Mouse (Mus musculus): ENCODE measurements around the gene Chn1.

The Chn1 gene

GRCm38 (mm10) chr2:73618486-73619052, 156.6 kb downstream of the Chn1 start:
- DNase-seq: no peak

GRCm38 (mm10) chr2:73616434-73617057, 158.6 kb downstream of the Chn1 start:
- no peak for DNase-seq

DNA sequence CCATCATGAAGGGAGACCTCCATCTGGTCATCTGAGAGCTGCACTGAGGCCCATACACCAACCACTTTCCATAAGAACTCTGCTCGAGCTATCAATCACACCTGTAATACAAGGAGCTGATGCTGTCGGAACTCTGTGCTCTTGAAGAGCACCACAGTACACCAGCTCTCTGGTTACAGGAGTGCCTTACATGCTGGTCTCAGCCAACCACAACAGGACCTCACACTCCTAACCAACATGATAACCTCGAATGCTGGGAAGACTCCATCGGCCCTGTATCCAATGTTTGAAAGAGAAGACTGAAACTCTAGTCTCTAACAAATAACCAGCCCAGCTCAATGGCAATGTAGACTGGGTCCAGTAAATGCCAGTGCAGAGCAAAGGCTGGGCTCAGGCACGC, 159.7 kb downstream of the Chn1 start:
- no peak for DNase-seq

DNA sequence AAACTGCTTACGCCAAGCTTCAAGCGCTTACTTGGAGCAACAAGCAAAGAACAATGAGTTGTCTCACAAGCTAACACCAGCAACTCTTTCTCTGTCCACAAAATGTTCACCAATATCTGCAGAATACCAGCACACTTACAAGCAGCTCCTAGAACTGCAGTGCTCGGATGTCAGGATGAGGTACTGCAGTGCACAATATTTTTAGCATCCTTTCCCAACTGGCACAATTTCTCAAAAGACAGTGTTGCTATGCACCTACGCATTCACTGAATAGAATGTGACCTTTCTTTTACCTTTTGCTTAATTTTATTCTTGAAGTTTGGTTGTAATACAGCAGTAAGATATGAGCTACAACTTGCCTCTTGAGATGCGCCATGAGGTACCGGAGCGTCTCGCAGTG, 160.8 kb downstream of the Chn1 start:
- DNase-seq: no peak

DNA sequence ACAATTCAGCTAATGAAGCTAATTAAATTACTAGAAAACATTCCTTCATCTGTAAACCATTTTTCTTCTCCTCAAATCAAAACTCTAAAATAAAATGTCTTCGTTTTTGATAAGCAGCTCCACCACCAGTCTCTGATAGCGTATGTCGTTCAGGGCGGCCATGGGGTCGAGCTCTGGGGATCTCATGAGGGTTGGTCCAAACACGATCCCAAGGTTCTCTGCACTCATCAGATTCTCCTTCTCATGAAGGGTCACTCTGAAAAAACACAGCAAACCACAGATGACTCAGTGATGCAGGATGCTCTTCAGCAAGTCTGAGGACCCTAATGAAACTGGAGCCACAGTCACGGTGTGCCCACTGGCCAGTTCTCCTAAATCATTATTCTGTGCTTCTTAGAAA, 162.2 kb downstream of the Chn1 start:
- no peak for DNase-seq

- DNase-seq: no peak
Observed at GRCm38 (mm10) chr2:73612367-73612914, 162.7 kb downstream of the Chn1 start.

DNA sequence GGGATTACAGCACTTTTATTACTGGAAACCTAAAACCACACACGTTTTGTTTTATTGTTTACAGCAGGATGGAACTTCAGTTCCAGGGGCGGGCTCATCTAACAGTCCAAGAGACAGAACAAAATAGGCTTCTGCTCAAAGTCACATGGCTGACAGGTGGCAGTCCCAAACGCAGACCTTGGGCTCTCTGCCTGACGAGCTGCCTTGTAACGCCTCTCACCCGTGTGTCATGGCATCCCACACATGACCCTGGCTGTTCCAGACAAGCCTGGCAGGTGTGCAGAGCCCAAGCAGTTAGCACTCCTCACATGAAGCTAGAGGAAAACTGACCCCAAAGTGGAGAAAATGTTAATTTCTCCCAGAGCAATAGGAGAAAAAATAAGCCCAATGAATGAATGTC, 163.3 kb downstream of the Chn1 start:
- no peak for DNase-seq

DNA sequence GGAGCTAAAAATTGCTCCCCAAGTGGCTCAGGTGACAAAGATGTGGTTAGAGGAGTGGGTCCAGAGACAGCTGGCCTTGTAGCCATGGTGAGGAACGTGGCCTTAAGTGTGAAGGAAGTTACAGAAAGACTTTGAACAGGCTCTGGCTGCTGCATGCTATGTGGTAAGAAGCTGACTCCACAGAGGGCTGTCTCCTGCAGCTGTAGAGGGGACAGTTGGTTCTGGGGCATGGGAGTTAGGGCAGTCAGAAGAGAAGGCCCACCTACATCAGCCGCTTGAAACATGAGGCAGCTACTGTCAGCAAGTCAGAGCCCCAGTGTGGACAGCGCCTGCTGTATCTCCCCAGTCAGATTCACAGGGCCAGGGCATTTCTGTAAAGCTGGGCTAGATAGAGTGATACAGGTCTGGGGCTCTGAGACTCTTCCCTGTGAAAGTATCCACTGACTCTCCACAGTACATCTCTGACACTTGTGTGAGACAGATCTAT, 165.4 kb downstream of the Chn1 start:
- DNase-seq: no peak

DNA sequence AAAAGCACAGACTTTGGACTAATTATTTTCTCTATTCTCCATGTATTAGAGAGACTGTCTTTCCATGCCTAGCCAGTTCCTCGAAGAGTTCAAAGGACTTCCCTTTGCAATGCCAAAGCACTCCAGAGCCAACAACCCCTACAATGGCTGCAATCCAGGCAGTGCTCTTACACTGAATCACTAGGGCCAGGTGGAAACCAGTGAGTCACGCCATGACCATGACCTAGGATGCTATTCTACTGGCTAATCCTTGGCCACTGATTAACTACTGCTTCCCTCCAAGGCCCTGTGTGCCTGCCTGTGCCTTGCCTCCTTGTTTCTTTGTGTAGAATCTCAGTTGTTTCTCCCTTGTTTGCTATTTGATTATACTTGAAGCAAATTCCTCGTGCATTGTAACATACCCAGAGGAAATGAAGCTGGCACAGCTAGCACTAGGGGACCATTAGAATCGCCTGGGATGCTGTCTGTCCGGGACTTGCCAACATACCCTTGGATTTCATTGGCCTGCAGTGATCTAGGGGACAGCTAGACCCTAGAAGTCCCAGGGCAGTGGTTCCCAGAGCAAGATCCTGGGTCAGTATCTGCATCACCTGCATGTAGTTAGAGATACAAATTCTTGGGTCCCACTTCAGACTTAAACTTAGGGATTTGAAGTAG, 166.0 kb downstream of the Chn1 start:
- DNase-seq: no peak

DNA sequence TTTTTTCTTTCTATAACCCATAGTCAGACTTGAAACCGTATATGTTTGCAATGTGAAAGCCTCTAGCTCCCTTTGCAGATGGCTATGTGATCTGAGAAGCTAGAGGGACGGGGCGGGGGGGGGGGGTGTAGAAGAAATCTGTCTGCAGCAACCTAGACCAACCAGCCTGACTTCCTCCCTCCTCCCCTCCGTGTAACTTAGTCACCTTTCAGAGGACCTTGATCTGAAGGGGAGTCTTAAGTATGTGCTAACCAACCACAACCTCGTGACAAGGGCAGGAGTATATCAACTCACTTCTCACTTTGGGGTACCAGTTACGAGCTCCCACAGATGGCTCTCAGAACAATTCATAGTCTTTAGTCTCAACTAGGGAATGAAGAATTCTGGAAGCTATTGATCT, 166.8 kb downstream of the Chn1 start:
- no peak for DNase-seq

- DNase-seq: no peak
Observed at GRCm38 (mm10) chr2:73607609-73608008, 167.5 kb downstream of the Chn1 start.

DNA sequence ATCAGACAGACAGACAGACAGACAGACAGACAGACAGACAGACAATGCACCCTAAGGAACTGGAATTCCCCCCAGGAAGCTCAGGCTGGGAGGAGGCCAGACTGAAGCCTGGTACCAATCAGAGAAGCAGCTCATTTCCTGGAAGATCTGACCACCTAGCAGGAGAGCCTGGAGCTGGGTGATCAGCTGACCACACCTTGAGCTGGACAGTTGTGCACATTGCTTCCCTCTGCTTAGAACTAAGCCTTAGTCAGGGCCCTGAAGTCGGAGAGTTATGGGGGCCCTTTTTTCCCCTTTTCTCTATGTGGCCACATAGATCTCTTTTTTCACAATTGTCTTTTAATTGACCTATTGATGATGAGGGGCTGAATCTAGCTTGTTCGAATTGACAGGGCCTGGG, 168.0 kb downstream of the Chn1 start:
- DNase-seq: no peak

DNA sequence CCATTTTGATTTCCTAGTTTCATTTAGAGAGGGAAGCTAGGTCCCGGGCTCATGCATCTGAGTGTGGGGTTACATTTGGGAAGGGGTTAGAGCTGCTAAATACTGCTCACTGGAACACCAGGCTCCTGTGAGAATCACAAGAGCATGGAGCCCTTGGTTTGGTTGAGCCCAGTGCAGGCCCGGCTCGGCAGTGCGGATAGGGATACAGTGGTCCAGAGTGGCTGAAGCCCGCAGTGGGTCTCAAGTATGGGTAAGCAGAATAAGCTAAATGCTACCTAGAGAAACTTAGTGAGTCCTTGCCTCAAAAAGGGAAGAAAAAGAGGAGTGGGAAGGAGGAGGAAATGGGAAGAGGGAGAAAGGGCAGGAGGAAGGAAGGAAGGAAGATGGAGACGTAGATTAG, 168.5 kb downstream of the Chn1 start:
- DNase-seq: no peak

- DNase-seq: peak; percentile 51
Observed at GRCm38 (mm10) chr2:73605077-73605476, 170.1 kb downstream of the Chn1 start.

DNA sequence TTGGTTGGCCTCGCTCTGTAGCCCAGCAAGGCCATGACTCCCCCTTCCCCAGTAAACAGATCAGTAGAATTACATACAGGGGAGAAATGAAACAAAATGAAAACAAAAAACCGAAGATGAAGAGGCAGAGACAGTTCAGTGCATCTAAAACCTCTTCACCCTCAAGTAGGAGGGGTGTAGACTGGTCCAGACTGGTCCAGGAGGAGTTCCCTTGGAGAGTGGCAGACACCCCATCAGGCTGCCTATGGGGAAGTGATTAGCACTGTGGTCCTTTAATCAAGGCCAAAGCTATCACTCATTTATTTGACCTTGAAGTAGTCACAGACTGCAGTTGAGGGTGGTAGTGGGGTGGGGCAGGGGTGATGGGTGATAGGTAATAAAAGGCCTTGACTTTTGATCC, 170.6 kb downstream of the Chn1 start:
- DNase-seq: no peak

GRCm38 (mm10) chr2:73600650-73601049, 174.5 kb downstream of the Chn1 start:
- no peak for DNase-seq

DNA sequence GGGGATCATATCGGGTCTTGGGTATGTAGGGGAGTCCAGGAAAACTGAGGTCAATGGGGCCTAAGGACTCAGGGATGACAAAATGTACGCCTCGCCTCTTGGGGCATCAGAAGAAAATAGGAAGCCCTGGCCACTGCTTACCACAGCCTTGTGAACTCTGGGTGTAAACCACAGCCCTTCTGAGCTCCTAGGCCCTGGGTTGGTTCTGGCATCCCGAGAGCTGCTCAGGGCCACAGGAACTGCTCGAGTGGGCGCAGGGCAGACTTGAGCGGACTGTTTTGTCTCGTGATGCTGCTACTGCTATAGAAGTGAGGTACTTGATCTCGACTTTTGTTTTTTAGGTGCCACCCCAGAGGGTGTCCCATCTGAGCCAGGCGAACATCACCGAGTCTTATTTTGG, 177.4 kb downstream of the Chn1 start:
- DNase-seq: no peak

- DNase-seq: no peak
Observed at GRCm38 (mm10) chr2:73596786-73597185, 178.4 kb downstream of the Chn1 start.

DNA sequence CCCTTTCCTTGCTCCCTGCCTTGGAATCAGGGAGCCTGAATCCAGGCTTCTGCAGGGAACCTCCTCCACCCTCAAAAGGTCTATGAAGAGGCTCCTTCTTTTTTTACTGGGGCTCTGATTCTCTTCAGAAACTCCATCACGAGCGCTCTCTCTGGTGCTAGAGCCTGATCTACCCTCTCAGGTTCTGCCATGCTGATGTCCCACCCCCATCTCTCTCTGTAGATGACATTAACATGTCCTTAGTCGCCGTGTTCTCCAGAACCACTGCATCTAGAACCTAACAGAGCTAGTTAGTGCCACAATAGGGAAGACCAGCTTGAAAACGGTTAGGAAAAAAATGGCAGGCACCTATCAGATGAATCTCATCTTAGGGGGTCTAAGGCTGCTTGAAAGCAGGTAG, 178.8 kb downstream of the Chn1 start:
- no peak for DNase-seq

- DNase-seq: no peak
Observed at GRCm38 (mm10) chr2:73593101-73593439, 182.1 kb downstream of the Chn1 start.

- DNase-seq: no peak
Observed at GRCm38 (mm10) chr2:73592231-73593100, 182.7 kb downstream of the Chn1 start.

DNA sequence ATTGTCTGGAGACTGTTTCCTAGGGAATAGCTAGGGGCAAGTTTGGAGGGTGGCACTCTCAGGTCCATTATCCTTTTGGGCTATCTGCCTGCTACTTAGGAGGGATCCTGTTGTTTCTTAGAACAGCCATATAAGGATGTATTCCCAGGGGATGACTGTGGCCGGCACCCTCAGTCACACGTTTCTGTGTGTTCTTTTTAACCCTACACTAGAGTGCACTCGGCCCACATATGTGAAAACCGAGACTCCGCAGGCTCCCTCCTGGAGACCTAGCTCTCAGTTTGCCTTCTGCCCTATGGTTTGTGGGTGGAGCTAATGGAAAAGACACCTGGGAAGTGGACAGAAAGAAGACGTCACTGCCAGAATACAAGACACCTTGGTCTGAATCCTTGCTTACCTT, 183.9 kb downstream of the Chn1 start:
- DNase-seq: no peak

GRCm38 (mm10) chr2:73590106-73590505, 185.0 kb downstream of the Chn1 start:
- DNase-seq: no peak

Data from right cerebral cortex, postnatal 4 days (tissue).